Mouse (Mus musculus) gastrocnemius, adult 8-10 months (tissue): Measurements from ENCODE around the gene Plin1. TPM values are rescaled to one million over a fixed set of nuclear protein-coding genes. Genes with fewer than 3 reads are reported as not detected.

Experiments
- DNase-seq, 2 experiments: peaks; one replicate each; pipeline ENCODE4 v3.0.0; 2022; ENCODE audit warnings: low spot score in 2 of 2
- total RNA-seq, 4 experiments: library from RNA; stranded (reverse); gene quantifications; 2 replicates each; pipeline ENCODE4 v1.2.4; 2022

Plin1 gene
- total RNA-seq, 4 experiments from 2014 or later = 1.7 to 34.7 (median 15.1) TPM

- DNase-seq = no peak
Measured at GRCm38 (mm10) chr7:79736511-79736910, 3.8 kb upstream of the Plin1 start.

DNA sequence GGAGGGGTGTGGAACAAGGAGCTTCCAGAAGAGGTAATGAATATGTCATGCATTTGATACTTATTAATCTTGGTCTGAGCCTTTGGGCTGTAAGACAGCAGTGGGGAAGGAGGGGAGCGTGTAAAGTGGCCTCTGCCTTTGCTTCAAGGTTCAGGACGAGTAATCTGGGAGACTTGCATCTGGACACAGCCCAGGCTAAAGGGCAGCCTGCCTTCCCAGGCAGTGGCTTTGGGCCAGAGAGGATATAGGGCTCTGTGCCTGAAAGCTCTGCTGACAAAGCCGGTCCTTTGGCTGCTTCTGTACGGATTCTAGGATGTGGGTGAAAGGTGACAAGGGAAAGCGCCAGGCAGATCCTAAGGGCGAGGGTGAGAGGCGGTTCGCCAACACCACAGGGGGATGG lies 1.9 kb upstream of the Plin1 start:
- DNase-seq = peak in 1 of 2 experiments; percentile 61

DNA sequence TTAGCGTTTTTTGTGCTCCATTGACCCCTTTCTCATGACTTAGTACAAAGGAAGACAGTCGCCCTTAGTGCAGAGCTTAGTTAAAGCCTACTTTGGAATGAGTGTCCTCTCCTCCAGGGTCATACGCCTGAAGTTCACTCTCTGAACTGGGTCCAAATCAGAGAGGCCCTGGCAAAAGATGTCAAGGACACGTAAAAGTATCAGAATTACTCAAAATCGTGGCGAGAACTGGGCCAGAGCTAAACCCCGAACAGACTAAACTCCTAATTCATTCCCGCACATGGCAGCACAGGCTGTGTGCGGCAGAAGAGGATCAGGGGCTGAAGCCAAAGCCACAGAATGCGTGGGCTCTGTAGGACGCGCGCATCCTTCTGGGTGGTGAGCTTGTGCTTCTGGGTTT lies 1.3 kb downstream of the Plin1 start:
- no peak for DNase-seq

DNA sequence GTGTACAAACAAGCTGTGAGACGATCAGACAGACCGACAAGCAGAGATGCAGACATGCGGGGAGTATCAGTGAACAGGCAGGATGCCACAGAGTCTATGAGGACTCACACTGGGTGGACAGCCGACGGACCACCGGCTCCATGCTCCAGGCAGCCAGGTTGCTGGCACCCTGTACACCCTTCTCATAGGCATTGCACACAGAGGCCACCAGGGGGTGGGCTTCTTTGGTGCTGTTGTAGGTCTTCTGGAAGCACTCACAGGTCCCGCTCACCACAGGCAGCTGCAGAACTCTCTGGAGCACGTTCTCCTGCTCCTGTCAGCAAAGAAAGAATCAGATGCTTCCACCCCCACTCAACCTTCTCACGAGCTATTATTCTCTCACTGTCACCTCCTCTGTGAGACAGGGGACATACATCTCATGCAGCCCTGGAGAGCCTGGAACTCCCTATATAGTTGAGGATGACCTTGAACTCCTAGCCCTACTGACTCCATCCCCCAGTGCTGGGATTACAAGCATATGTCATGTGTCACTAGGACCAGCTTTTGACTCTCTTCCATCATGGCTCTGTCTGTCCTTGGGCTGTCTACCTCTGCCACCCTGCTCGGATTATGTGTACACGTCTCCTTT lies 2.8 kb downstream of the Plin1 start:
- DNase-seq = no peak

- no peak for DNase-seq
Measured at GRCm38 (mm10) chr7:79729169-79729568, 3.5 kb downstream of the Plin1 start.

- no peak for DNase-seq
Measured at GRCm38 (mm10) chr7:79728219-79728618, 4.5 kb downstream of the Plin1 start.

DNA sequence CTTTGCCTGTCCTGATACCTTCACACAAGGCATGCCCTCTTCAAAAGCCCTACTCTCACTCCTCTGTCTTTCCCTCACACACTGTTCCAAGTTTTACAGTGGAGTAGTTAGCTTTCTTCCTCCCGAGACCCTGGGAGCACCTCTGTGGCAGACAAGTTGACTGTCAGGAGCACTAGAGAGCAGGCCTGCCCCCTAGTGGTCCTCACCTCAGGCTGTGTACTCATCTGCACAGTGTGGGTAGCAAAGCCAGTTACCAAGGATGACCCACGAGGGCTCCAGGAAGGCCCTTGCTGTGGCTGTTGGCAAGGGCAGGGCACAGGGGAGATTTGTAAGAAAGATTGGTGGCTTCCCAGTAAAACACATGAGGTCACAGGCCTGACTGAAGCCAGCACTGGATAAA lies 5.6 kb downstream of the Plin1 start:
- no peak for DNase-seq

DNA sequence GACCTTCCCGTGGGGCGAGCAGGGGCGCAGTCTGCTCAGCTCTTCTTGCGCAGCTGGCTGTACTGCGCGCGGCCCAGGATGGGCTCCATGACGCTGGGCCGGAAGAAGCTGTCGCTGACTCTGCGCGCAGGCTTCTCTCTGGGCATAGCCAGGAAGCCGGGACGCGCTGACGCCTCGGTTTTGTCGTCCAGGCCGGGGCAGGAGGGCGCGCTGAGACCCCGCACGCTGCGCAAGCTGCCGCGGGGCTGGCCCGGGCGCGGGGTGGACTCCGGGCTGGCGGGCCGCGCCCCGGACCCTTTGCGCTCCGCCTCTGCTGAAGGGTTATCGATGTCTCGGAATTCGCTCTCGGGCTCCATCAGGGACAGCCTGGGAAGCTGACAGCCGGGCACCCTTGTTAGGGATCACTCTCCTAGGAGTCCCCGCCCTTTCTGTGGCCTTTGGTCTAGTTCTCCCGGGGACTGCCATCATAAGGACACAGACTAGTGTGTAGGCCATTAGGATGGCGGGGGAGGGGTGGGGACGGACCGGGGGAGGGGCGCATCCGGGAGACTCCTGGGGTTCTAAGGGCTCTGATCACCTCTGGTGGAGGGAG lies 11.2 kb downstream of the Plin1 start:
- DNase-seq = no peak

DNA sequence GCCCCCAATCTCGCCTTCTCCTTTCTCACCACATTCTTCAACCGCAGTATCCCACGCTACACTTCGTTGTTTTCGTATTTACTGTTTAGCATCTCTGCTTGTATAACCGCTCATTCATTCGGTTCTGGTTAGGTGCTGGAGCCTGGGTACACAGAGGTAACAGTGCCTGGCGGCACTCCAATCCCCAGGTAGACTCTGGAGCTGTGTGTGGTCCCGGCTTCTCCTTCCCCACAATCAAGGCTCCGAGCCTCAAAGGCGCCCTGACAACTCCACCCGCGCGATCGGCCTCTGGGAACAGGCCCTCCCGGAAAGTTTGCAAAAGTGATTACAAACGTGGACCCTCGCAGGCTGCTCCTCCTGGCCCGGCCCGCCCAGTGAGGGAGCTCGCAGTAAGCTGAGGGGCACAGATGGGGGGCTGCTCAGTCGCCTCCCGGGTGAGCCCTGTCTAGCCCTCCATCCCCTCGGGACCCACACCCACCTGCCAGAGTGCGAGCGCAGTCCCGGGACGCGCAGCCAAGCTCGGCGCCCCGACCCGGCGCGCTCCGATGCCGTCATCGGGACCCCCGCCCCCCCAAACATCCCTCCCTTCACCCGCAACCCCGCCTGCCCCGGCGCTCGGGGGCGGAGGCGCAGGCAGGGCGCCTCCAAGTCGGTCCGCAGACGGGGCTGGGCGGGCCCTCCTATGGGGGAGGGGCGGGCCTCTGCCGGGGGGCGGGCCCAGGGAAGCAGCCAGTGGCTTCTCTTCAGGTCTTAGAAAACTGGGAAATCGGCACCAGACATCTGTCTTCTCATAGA lies 17.3 kb downstream of the Plin1 start, which contains the start of gene Kif7:
Kif7 (minus strand) TSS at position 534 of the 795 bp plus-strand sequence.
- DNase-seq = peak; percentile 64 to 68

DNA sequence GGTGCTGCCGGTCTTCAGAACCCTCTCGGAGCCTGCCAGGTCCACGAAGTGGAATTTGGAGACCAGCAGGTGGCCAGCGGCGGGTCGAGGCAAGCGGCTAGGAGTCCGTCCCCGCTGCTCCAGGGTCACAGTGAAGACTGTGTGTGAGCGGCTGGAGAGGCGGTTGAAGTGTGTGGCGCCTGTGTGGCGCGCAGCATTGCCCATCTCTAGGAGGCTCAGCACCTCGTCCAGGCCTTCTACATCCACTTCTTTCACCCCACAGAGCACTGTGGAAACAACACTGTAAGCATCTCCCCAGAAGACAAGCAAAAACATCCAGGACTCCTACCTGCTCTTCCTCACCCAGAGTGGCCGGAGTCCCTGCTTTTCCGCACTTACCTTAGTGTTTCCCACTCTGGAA lies 21.9 kb downstream of the Plin1 start:
- no peak for DNase-seq

GRCm38 (mm10) chr7:79710130-79710607 lies 22.5 kb downstream of the Plin1 start:
- DNase-seq = no peak

DNA sequence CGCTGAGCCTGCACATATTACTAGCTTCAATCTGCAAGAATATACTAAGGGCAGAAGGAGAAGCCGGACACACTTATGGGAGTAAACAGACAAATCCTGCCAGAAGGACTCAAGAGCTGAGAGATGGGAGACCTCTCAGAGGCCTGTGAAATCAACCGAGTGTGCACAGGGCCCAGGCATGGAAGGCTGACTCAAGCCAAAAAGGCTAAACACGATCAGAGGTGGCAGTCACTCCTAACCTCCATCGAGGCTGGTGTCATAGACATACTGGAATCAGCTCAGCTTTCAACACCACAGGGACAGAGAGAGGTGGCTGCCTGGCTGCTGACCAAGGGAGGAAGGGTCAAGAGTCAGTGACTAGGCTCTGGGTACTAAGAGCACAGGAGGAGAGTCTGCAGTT lies 27.5 kb downstream of the Plin1 start:
- no peak for DNase-seq

- no peak for DNase-seq
Measured at GRCm38 (mm10) chr7:79702755-79703154, 29.9 kb downstream of the Plin1 start.

- DNase-seq = no peak
Measured at GRCm38 (mm10) chr7:79696495-79696894, 36.2 kb downstream of the Plin1 start.

DNA sequence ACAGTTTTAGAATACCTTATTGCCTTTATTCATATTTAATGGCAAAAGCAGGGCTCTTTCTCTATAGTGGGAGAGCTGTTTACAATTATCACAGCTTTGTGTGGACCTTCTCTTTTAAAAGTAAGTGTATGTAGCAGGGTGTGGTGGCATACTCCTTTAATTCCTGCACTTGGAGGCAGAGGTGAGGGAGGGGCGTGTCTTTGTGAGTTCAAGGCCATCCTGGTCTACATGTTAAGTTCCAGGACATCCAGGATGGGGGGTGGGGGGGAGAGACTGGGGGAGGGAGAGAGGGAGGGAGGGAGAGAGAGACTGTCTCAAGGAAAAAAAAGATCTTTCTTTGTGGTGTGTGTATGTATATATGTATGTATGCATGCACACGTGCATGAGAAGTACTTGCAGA lies 52.5 kb downstream of the Plin1 start:
- no peak for DNase-seq

GRCm38 (mm10) chr7:79679186-79679585 lies 53.5 kb downstream of the Plin1 start:
- no peak for DNase-seq

DNA sequence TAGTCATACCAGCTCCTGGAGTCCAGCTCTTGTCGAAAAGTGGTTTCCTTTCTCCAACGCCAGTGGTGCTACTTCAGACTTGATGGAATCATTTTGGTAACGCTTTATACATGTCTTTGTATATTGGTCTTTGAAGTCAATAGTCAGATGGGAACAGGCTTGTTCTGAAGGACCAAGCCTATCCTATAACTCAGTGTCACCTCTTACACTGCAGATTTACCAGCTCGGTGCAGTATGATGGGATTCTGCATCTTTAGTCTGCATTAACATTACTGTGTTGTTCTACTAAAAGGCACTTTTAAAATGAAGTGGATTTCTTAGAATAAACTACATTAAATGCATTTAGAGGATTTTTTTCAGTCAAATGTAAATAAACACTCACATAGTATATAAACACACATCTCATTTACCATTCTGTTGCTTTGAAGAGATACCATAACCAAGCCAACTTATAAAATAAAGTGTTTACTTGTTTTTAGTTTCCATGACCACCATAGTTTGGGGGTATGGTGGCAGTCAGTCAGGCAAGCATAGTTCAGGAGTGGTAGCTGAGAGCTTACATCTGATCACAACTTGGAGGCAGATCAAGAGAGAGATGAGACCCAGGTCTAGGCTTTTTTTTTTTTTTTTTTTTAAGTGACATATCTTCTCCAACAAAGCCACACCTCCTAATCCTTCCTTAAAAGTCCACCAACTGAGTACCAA lies 61.7 kb downstream of the Plin1 start:
- no peak for DNase-seq

Other genes starting within 250 kb of the Plin1 start
- under 1 TPM in 1 of 4 experiments, not detected in 3; 0.15 TPM for gene Rhcg, start 115.2 kb downstream of the Plin1 start, total RNA-seq
- gene Ticrr, start 72.7 kb downstream of the Plin1 start, total RNA-seq = not detected
- gene Kif7, start 17.2 kb downstream of the Plin1 start, total RNA-seq = under 1 TPM; 0.27 to 0.52 (median 0.38) TPM
- 10 to 100 TPM; 12.3 to 17.2 (median 12.7) TPM for gene Pex11a, start 10.2 kb upstream of the Plin1 start, total RNA-seq
- gene Wdr93, start 10.3 kb upstream of the Plin1 start, total RNA-seq = under 1 TPM in 2 of 4 experiments, not detected in 2; 0.11 to 0.13 TPM
- not detected for gene Mesp1, start 60.9 kb upstream of the Plin1 start, total RNA-seq
- not detected for gene Mesp2, start 77.8 kb upstream of the Plin1 start, total RNA-seq
- 1 to 10 TPM; 2.8 to 5.8 (median 3.5) TPM for gene Anpep, start 128.2 kb upstream of the Plin1 start, total RNA-seq
- 10 to 100 TPM; 18.5 to 21.0 (median 20.0) TPM for gene Ap3s2, start 187.7 kb upstream of the Plin1 start, total RNA-seq
- 1 to 10 TPM; 2.0 to 3.4 (median 2.7) TPM for gene Arpin, start 202.5 kb upstream of the Plin1 start, total RNA-seq